Mouse (Mus musculus): ENCODE measurements around the gene Plekhg1.

The Plekhg1 gene

GRCm38 (mm10) chr10:3891381-3892263 is 151.5 kb downstream of the Plekhg1 start:
- no peak for DNase-seq (ENCODE audit: low spot score)

- DNase-seq (ENCODE audit: low spot score), result no peak
Measured at GRCm38 (mm10) chr10:3892368-3892767, 152.2 kb downstream of the Plekhg1 start.

- peak; percentile 14 for DNase-seq (ENCODE audit: low spot score)
Measured at GRCm38 (mm10) chr10:3898068-3898467, 157.9 kb downstream of the Plekhg1 start.

- DNase-seq (ENCODE audit: low spot score), result no peak
Measured at GRCm38 (mm10) chr10:3900416-3900956, 160.3 kb downstream of the Plekhg1 start.

GRCm38 (mm10) chr10:3905747-3906146 is 165.6 kb downstream of the Plekhg1 start:
- no peak for DNase-seq (ENCODE audit: low spot score)

- no peak for DNase-seq (ENCODE audit: low spot score)
Measured at GRCm38 (mm10) chr10:3914104-3914503, 173.9 kb downstream of the Plekhg1 start.

- no peak for DNase-seq (ENCODE audit: low spot score)
Measured at GRCm38 (mm10) chr10:3920368-3921152, 180.4 kb downstream of the Plekhg1 start.

- DNase-seq (ENCODE audit: low spot score), result no peak
Measured at GRCm38 (mm10) chr10:3928008-3928545, 187.9 kb downstream of the Plekhg1 start.

- no peak for DNase-seq (ENCODE audit: low spot score)
Measured at GRCm38 (mm10) chr10:3931831-3932230, 191.7 kb downstream of the Plekhg1 start.

GRCm38 (mm10) chr10:3933311-3933940 is 193.3 kb downstream of the Plekhg1 start:
- no peak for DNase-seq (ENCODE audit: low spot score)

GRCm38 (mm10) chr10:3936864-3937263 is 196.7 kb downstream of the Plekhg1 start:
- DNase-seq (ENCODE audit: low spot score), result no peak

GRCm38 (mm10) chr10:3939895-3940595 is 199.9 kb downstream of the Plekhg1 start:
- DNase-seq (ENCODE audit: low spot score), result no peak

- no peak for DNase-seq (ENCODE audit: low spot score)
Measured at GRCm38 (mm10) chr10:3940596-3940975, 200.4 kb downstream of the Plekhg1 start.

GRCm38 (mm10) chr10:3941054-3941757 is 201.0 kb downstream of the Plekhg1 start:
- DNase-seq (ENCODE audit: low spot score), result peak; percentile 86

GRCm38 (mm10) chr10:3942289-3942688 is 202.1 kb downstream of the Plekhg1 start:
- DNase-seq (ENCODE audit: low spot score), result no peak

GRCm38 (mm10) chr10:3943492-3944395 is 203.6 kb downstream of the Plekhg1 start:
- DNase-seq (ENCODE audit: low spot score), result peak; percentile 79

GRCm38 (mm10) chr10:3946871-3947270 is 206.7 kb downstream of the Plekhg1 start:
- DNase-seq (ENCODE audit: low spot score), result no peak

- no peak for DNase-seq (ENCODE audit: low spot score)
Measured at GRCm38 (mm10) chr10:3947346-3947745, 207.2 kb downstream of the Plekhg1 start.

- no peak for DNase-seq (ENCODE audit: low spot score)
Measured at GRCm38 (mm10) chr10:3949306-3949705, 209.1 kb downstream of the Plekhg1 start.

- no peak for DNase-seq (ENCODE audit: low spot score)
Measured at GRCm38 (mm10) chr10:3956471-3956870, 216.3 kb downstream of the Plekhg1 start.

All from urinary bladder, postnatal 14 days (tissue).